Mouse (Mus musculus) G1E (cell line): ENCODE data around the gene Abat. TPM values are rescaled to one million over a fixed set of nuclear protein-coding genes. Genes with fewer than 3 reads are reported as not detected.

Experiments used
- ATAC-seq: 2 replicates; pipeline ENCODE4 v1.8.0; 2016; ENCODE audit warnings: mild to moderate bottlenecking; ENCODE audit not compliant: insufficient number of reproducible peaks, poor library complexity, low FRiP score, severe bottlenecking; ENCODE audit errors: extremely low read depth
- DNase-seq: peaks from one replicate; pipeline ENCODE4 v3.0.0; 2012; ENCODE audit warnings: low spot score
- H3K27me3 ChIP-seq: 2 replicates; pipeline ENCODE4 v1.6.1; 2012; ENCODE audit warnings: mild to moderate bottlenecking, low read length, inconsistent platforms; ENCODE audit not compliant: insufficient read depth
- H3K36me3 ChIP-seq: replicated peaks from 2 replicates; pipeline ENCODE3; 2012; ENCODE audit warnings: mild to moderate bottlenecking, inconsistent platforms
- H3K4me1 ChIP-seq: 2 replicates; pipeline ENCODE4 v1.6.1; 2012; ENCODE audit warnings: low read depth, low read length, inconsistent platforms, mixed read lengths; ENCODE audit not compliant: insufficient read depth
- H3K4me3 ChIP-seq: 2 replicates; pipeline ENCODE4 v1.5.1; 2012; ENCODE audit warnings: low read depth, mild to moderate bottlenecking, inconsistent platforms, low read length, moderate library complexity, mixed read lengths
- H3K9me3 ChIP-seq: replicated peaks from 2 replicates; pipeline ENCODE4 v1.6.1; 2012; ENCODE audit warnings: inconsistent platforms
- CTCF ChIP-seq: IDR thresholded peaks from 2 replicates; pipeline ENCODE4 v1.5.1; 2012; ENCODE audit warnings: low read depth, low read length, inconsistent platforms, mixed read lengths
- GATA1 ChIP-seq: IDR thresholded peaks from 2 replicates; pipeline ENCODE4 v1.6.1; 2012; ENCODE audit warnings: borderline replicate concordance, low read length, inconsistent platforms, mixed read lengths
- GATA2 ChIP-seq: IDR thresholded peaks from 2 replicates; pipeline ENCODE4 v1.6.1; 2012; ENCODE audit warnings: low read depth, low read length, inconsistent platforms, borderline replicate concordance
- POLR2AphosphoS5 ChIP-seq: IDR thresholded peaks from 2 replicates; pipeline ENCODE4 v1.6.1; 2012; ENCODE audit warnings: low read depth, low read length, inconsistent platforms; ENCODE audit not compliant: insufficient replicate concordance
- TAL1 ChIP-seq: conservative IDR thresholded peaks from 2 replicates; pipeline ENCODE4 v1.6.1; 2012; ENCODE audit warnings: low read depth, low read length, inconsistent platforms, mixed read lengths
- polyA plus RNA-seq: library from polyadenylated mRNA; stranded (reverse); fragments of >175 nt; gene quantifications from 2 replicates; pipeline ENCODE4 v1.2.3, GENCODE M21; 2012
- total RNA-seq, 2 experiments: library from RNA; stranded (forward) in 1 of 2; stranded (reverse) in 1 of 2; fragments of 200-1000 nt in 1 of 2; fragments of >200 nt in 1 of 2; fragmentation: Nextera tagmentation in 1 of 2; gene quantifications; 2 replicates each; pipeline ENCODE4 v1.2.3; 2014 to 2017

Abat gene
- total and polyA plus RNA-seq, 3 experiments = 0.11 TPM; not detected in 2

DNA sequence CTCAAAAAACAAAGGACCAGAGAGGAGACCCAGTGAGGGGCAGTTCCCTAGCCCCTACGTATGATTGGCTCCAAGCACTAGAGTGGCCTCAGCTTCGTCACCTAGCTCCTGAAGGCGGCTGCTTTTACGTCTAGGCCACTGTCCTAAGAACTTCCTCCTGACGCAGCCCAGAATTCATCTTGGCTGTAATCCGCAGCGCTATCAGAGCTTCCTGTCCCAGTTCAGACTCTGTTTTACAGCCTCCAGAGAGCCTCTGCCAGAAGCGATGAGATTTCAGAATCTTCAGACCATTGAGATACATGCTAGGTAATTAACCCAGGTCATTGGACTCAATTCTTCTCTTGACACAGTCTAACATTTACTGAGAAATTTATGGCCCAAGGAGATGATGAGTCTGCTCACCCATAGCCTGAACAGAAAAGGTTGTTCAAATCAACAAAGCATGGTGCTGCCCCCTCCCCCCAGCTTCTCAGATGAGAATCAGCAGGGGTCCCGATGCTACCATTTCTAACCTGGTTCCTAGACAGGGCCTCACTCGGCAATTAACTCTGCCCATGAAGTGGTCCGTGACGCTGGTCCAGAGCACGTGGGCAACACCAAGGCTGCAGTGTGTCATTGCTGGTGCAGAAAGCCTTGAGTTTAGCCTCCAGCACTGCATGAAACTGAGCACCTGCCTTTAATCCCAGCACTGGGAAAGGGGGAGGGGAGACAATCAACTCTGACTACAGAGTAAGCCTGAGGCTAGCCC, 21.3 kb upstream of the Abat start:
- TF ChIP-seq TAL1 = no peak
- TF ChIP-seq GATA2 = no peak
- TF ChIP-seq CTCF = no peak
- no peak for TF ChIP-seq POLR2AphosphoS5
- no peak for TF ChIP-seq GATA1
- no peak overlapping the region for H3K4me3 ChIP-seq
- DNase-seq (no peak), ATAC-seq (no peak)
- peaks cover 5% of the 10 kb centered on the region; the same call in 1 of the 2 replicates for H3K27me3 ChIP-seq
- H3K9me3 ChIP-seq = no peaks in the 10 kb centered on the region
- H3K4me1 ChIP-seq = peaks cover 3% of the 10 kb centered on the region; the same call in 1 of the 2 replicates
- peaks cover 50% of the 10 kb centered on the region for H3K36me3 ChIP-seq

DNA sequence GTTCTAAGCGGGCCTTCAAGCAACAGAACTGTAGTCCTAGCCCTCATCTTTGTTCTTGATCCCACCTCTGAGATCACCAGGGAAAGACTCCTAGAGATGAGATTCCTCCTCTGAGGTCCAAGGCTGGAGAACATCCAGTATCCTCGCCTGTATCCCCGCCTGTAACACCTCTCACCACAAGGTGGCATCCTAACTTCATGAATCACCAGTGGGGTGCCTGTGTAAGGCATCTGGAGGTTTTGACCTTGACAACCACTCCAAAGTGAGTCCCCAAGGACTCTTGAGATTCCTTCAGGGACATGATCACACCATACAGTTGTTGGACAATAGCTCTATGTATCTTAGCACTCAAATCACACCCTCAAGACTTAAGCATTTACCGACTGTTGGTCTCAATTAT, 19.0 kb upstream of the Abat start:
- no peak overlapping the region for H3K4me3 ChIP-seq
- peak; percentile 62 for ATAC-seq
- TF ChIP-seq TAL1 (no peak), GATA2 (no peak), GATA1 (no peak), POLR2AphosphoS5 (no peak), CTCF (peak; percentile 50)
- H3K9me3 ChIP-seq = no peaks in the 10 kb centered on the region
- peaks cover 3% of the 10 kb centered on the region; the same call in 1 of the 2 replicates for H3K4me1 ChIP-seq
- peak; percentile 71 for DNase-seq
- H3K27me3 ChIP-seq = peaks cover 5% of the 10 kb centered on the region; the same call in 1 of the 2 replicates
- peaks cover 27% of the 10 kb centered on the region for H3K36me3 ChIP-seq

DNA sequence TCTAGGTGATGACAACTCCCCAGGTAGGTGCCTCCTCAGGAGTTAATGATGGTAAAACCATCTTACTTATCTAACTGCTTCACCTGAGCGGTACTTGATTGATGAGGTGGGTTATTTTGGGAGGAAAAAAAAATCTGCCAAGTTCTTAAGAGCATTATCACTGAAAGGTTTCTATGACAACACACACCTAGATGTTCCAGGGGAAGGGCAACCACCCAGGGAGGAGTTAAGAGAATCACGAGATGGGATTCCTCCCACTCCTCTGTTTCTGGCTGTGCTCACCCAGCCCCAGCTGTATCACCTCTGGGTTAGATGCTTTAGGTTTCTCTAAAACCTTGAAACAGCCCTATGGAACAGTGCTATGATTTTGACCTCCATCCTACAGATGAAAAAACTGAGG, 16.3 kb upstream of the Abat start:
- peaks cover 3% of the 10 kb centered on the region for H3K36me3 ChIP-seq
- H3K4me1 ChIP-seq = peaks cover 3% of the 10 kb centered on the region; the same call in 1 of the 2 replicates
- no peaks in the 10 kb centered on the region; the same call in 1 of the 2 replicates for H3K9me3 ChIP-seq
- no peak for ATAC-seq
- no peak for TF ChIP-seq GATA1
- TF ChIP-seq CTCF = no peak
- no peak for TF ChIP-seq POLR2AphosphoS5
- no peak for TF ChIP-seq GATA2
- TF ChIP-seq TAL1 = no peak
- peaks cover 5% of the 10 kb centered on the region; the same call in 1 of the 2 replicates for H3K27me3 ChIP-seq
- DNase-seq = no peak
- no peak overlapping the region for H3K4me3 ChIP-seq

DNA sequence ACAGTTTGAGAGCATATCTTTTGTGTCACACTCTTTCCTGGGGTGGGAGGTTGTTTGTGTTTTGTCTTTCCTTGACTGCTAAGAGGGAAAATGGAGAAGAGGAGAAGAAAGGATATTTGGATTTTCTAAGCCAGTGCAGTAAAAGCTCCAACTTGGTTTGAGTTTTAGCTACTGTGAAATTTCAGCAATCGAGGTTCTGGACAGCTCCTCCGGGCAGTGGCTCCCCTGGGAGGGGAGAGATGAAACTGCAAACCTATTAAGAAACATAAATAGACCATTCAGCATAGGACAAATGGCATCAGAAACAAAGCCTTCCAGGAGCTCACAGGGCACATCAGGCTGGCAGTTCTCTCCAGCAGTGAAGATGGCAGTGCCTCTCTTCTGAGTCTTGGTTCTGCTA, 9.0 kb upstream of the Abat start:
- Histone ChIP-seq H3K36me3 (no peaks in the 10 kb centered on the region), H3K4me3 (no peak overlapping the region), H3K4me1 (no peaks in the 10 kb centered on the region), H3K27me3 (peaks cover 3% of the 10 kb centered on the region; the same call in 1 of the 2 replicates), H3K9me3 (no peaks in the 10 kb centered on the region; the same call in 1 of the 2 replicates)
- ATAC-seq (no peak), DNase-seq (no peak)
- TF ChIP-seq POLR2AphosphoS5 = no peak
- no peak for TF ChIP-seq GATA1
- TF ChIP-seq CTCF = no peak
- no peak for TF ChIP-seq TAL1

DNA sequence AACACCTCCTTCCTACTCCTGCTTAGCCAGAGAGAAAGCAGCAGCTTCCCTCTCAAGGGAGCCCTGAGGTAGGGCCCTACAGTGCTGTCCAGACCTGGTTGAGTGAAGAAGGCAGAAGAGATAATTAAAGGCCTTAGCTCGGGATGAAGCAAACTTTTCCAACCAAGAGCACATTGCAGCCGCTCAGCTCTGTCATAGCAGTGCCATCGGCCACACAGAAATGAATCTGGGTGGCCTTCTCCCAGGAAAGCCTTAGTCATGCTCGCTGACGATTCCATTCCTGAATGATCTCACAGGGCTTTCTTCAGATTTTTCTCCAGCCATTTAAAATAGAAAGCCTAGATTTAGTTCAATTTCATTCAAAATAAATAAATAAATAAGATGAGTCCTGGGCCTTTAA, 3.3 kb upstream of the Abat start:
- Histone ChIP-seq H3K9me3 (no peaks in the 10 kb centered on the region), H3K4me3 (no peak overlapping the region), H3K27me3 (peaks cover 3% of the 10 kb centered on the region), H3K36me3 (no peaks in the 10 kb centered on the region), H3K4me1 (no peaks in the 10 kb centered on the region)
- ATAC-seq (no peak), DNase-seq (no peak)
- TF ChIP-seq GATA2 = no peak
- TF ChIP-seq CTCF = no peak
- no peak for TF ChIP-seq TAL1
- TF ChIP-seq POLR2AphosphoS5 = no peak
- TF ChIP-seq GATA1 = no peak

DNA sequence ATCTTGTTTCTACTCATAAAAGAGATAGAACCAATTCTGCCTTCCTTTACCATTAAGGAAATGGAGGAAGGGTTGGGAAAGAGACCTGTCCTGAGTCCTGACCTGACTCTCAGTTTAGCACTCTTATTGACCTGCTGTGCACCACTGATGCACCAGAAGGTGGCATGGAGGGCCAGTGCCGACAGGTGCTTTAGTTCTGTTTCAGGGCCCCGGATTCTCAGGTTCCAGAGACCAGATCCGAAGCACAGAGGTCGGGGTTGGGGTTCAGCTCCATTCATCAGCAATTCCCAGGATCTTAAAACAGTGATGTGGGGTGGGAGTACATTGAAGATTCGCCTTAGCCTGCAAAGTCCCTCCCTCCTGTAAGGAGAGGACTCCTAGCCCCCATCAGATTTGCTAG, 399 bp upstream of the Abat start:
- ATAC-seq (no peak), DNase-seq (no peak)
- Histone ChIP-seq H3K4me3 (no peak overlapping the region), H3K27me3 (peaks cover 3% of the 10 kb centered on the region), H3K4me1 (no peaks in the 10 kb centered on the region), H3K36me3 (no peaks in the 10 kb centered on the region), H3K9me3 (no peaks in the 10 kb centered on the region)
- TF ChIP-seq GATA2 (no peak), GATA1 (no peak), POLR2AphosphoS5 (no peak), CTCF (no peak), TAL1 (no peak)
